Mouse (Mus musculus) cerebellum, adult (tissue): Measurements from ENCODE around the gene Cenpp.

Source experiments
- ATAC-seq: cut with Nextera tagmentation; 2 replicates; pipeline ENCODE4 v1.9.2; 2017; ENCODE audit warnings: mild to moderate bottlenecking, moderate library complexity, mixed read lengths; ENCODE audit not compliant: insufficient number of reproducible peaks, low FRiP score, low TSS enrichment

Cenpp gene

DNA sequence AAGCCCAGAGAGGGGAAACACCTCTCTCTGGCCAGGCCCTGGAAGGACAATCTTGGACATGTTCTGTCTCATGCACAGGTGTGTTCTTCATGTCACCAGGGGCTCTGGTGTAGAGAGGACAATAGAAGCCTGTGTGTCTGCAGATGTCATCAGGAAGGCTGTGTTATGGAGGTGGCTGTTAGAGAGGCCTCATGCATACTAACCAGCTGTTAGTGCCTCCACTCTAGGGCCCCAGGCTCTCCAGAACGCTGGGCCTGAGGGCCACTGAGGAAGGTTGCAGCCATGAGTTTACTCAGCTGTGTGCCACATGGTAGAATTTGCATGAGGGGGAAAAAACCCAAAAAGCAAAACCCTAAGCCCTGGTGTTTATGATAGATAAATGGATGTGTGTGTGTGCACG, 185.0 kb downstream of the Cenpp start:
- ATAC-seq: no peak

DNA sequence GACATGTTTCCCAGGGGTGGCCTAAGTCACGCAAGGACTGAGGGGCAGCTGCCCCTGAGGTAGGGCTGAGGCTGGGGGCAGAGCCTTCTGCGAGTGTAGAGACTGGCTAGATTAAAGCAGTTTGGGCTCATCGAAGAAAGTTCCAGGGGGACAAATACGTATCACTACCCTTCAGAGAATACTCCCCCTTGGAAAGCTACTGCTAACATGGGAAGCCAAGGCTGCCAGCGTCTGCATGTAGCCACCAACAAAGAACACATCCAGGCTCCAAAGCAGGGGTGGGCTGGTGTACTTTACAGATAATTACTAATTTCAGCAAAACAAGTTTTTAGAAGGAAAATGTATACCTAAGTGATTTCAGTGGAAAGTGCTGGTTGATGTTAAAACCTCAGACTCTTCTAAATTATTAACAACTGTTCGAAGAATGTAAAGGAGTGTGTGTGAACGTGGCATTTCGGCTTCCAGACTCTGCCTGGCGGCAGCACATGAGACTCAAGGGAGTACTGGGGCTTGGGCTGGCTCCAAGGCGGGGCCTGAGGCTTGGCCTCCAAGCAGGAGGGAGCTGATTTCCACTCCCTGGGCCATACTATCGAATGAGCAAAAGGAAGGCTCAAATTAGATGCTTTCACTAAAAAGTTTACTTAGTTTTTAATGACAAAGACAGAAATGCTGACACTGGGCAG, 186.1 kb downstream of the Cenpp start:
- ATAC-seq: no peak

DNA sequence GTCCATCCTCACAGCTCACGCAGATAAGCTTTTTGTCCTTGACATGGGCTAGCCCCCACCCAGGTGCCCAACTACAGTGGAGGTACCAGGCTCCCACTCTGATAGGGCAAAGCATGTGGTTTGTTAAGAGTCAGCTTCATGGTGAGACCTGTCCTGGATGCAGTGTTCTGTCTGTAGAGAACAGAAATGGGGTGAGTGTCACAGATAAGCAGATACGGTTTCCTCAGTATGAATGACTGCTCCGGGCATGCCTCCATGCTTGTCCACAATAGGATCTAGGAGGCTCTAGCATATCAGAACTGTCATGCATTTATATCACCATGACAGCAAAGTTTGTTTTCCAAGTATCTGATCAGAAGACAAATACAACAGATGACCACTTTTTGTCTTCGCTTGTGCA, 186.7 kb downstream of the Cenpp start:
- ATAC-seq: no peak

DNA sequence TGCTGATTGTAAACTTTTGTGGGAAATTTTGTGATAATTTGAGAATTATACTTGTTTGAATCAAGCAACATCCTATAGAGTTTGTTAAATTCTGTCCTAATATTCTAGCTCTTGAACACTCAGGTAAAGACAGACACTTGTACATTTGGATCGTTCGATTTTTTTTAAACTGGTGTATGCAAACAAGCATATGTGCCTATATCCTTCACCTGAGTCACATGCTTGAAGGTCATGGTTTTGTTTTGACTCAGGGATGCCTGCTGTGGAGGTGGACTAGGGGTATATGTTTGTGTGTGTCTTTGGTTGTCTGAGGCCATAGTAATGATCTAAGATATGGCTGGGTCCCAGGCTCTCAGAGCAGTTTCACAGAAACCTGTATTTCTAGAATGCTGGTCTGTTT, 189.7 kb downstream of the Cenpp start:
- ATAC-seq: no peak

DNA sequence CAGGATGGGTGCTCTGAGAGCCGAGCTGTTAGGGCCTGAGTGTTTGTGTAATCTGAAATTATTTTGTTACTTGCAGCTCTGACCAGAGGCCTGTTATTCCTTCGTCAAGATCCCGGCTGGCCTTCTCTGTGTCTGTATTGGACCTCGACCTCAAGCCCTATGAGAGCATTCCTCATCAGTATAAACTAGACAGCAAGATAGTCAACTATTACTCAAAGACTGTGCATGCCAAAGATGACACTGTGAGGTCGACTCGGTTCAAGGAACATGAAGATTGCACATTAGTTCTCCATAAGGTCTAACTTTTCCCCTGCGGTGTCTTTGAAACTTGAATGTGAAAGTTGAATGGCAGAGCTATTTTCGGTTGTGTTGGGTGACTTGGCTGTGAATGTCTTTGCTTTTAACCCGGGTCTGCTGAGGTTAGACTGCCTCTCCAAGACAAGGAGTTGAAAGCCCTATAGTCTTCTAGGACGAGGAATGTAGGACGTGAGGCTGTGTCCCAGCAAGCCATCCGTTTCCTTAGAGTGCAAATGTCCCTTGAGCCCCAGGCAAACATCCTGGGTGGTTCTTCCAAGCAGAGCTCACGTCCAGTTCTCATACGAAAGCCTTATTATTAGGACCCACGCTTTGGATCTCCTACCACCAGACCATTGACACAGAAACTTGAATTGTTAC, 191.0 kb downstream of the Cenpp start:
- no peak for ATAC-seq

DNA sequence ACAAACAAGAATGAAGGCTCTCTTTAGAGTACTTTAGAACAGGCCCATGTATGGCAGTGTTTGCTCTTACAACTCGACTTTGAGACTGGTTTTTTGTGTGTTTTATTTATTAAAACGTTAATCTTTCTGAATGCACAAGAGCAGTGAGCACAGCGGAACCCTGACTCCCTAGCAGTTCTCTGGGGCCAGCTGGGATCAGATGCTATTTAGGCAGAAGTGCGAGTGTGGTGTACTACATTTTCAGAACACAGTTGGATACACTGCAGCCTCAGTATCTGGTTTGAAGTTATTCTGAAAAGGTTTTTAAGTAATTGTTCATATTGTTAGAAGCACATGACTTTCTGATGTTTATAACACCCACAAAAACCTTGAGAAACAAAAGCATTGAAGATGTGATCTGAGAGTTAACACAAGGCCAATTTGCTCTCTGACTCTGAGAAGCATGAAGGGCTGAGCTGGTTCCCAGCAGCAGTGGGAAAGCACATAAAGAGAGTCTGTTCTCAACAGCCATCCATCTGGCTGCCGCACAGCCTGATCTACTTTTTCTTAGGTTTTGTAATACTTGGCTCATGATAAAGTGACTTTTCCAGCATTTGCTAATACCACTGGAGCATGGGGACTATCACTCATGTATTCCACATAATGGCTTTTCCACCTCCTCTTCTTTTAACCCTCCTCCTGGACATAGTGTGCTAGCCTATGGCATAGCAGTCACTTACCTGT, 191.7 kb downstream of the Cenpp start:
- ATAC-seq: no peak

DNA sequence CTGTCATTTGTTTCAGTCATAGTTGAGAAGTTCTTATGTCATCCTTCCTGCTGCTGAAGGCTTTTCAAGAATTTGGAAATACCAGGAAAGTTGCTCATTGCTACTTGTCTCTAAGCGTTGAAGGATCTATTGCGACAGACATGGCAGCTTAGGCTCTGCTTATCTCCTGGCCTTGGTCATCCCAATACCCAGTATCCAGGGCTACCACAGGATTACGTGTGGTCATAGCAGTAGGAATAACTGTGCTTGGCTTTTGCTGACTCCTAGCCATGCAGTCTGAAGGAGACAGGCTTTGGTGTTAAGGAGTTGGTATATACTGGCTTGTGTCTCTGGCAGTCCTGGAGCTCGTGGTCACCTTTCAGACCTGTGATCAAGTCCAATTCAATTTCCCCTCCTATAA, 192.3 kb downstream of the Cenpp start:
- ATAC-seq: no peak

DNA sequence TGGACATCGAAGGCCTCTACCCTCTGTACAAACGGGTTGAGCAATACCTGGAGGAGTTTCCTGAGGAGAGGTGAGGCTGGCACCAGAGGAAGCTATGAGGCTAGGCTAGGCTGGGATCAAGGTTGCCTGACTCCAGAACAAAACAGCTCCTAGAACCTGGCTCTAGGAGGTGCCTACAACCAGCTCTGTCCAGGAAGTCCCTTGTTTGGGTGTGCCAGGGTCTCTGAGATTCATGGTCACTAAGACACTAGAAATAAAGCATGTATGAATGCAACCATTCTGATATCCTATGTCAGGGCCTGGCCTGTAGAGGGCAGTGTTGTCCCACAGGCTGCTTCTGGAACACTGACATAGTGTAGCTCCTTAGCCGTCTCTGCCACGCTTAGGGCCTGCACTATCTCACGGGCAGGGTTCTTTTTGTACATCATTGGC, 203.3 kb downstream of the Cenpp start:
- peak; percentile 90 for ATAC-seq

DNA sequence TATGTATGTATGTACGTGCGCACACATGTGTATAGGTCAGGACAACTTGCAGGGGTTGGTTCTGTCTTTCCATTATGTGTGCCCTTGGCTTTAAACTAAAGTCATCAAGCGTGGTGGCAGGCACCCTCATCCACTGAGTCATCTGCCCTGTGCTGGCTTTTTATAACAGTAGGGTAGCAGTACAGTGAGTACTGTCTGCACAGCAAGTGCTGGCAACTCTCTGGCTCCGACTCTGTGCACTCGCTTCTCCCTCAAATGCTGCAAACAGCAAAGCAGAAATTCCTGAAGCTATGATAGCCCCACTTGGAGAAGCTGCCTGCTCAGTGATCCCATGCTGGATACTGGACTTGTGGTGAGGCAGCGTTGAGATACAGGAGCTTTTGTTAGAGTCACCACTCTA, 208.1 kb downstream of the Cenpp start:
- ATAC-seq: no peak

DNA sequence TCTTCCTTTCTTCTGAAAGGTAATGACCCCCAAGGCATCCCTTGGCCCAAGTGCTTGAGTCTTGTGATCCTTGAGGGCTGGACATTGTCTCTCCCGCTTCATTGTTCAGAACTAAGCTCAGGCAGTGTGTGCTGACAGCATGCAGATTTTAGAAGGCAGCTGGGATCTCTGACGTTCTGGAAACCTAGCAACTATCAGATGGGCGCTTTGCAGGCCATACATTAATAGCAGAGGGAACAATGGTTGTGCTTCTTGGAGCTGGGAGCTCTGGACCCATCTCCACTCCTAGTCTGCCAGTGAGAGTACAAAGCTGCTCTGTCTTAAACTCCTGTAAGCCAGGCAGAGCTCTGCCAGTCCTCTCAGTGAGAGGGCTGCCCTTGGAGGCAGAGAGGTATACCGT, 216.4 kb downstream of the Cenpp start:
- no peak for ATAC-seq

DNA sequence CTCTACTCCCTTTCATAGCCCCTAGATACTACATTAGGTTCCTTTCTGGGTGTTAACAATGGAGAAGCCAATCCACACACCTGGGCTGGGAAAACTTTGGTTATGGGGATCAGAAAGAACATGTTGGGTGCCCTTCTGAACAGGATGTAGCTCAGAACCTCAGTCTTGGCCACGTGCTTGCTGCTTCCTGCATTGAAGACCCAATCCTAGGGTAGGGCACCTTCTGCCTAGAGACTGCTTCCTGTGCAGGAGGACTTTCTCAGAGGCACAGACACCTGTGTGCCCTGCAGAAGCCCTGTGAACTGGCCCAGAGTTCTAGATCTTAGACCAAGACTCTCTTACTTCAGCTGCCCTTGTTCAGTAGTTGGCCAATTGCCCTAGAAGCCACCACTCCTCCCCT, 216.8 kb downstream of the Cenpp start:
- ATAC-seq: no peak

DNA sequence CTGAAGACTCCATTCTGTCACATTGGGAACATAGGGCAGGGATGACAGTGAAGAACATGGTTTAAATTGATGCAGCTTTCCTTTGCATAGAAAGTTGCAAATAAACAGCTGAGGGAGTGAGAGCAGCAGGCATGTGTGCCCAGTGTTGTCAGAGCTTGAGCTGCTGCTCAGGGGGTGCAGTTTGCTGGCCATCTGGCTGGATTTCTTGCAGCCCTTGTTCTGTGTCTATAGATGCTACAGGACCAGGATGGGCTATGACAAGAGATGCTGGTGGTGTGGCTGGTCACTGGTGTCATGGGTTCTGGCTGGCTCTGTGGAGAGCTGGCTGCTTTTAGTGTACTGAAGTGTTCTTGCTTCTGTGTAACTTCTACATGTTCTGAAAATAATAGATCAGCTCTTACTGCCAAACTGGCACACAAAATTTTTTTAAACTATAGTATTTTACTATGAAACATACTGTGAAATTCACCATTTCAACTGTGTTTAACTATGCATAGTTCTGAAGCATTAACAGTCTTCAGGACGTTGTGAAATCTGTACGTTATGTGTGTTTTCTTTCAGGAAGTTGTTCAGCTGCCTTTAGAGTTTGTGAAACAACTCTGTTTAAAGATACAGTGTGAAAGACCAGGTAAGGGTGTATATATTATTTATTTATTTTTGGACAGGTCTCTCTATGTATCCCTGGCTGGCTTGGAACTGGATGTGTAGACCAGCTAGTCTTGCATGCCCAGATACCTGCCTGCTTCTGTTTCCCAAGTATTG, 219.1 kb downstream of the Cenpp start:
- ATAC-seq: no peak

DNA sequence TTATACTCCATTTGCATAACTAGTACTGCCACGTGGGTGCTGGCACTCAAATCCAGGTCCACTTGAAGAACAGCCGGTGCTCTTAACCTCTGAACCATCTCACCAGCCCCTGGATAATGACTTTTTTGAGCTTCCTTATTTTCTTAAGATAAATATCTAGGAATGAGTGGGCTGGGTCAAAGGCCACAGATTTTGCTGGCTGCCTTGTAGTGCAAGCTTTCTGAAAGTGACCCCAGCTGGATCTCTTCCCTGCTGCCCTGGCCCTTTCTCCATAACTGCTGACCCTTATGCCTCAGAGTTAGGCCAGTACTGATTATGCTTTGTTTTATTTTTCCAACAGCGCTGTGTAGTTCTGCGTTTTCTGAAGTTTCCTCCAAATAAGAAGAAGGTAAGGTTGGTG, 222.1 kb downstream of the Cenpp start:
- no peak for ATAC-seq

DNA sequence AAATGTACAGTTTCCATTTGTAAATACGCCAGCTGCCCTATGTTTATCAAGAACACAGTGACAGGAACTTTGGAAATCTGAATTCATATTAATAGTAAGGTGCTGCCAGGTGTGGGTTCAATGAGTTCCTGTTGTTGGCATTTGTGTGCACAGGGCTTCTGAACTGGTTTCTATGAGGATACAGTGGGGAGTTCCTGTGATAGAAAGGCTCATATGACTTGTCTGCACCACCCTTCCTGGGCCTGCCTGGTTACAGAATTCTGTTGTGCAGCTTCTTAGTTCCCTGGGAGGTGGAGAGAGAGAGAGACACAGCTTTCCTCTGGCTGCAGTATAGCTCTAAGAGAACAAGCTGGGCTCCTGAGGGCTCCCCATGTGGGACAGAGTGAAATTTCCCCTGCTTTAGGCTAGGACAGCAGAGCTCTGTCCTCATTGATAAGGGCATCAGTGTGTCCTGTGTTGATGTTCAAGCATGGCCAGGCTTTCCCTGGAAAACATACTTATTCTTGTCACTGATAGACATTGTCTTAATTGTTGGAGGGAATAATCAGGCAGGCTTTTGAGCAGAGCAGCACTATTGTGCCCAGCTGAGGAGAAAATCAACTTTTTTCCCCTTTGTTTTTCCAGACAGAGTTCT, 224.4 kb downstream of the Cenpp start:
- ATAC-seq: no peak

DNA sequence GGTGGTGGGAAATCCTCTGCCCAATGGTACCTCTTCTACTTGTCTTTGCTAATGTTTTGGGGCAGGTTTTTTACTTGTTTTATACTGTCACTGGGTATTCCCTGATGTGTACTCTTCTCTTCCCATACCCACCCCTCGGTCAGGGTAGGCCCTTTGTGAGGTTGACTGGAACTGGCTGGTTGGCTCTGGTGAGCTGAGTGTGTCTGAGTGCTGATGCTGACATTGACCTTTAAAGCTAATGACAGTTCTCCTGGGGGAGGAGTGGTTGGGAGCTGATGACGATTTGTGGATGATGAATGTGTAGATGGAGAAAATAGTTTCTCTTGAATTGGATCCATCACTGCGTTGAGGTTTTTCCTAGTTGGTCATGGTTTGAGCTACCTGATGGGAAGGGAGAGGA, 225.8 kb downstream of the Cenpp start:
- no peak for ATAC-seq

DNA sequence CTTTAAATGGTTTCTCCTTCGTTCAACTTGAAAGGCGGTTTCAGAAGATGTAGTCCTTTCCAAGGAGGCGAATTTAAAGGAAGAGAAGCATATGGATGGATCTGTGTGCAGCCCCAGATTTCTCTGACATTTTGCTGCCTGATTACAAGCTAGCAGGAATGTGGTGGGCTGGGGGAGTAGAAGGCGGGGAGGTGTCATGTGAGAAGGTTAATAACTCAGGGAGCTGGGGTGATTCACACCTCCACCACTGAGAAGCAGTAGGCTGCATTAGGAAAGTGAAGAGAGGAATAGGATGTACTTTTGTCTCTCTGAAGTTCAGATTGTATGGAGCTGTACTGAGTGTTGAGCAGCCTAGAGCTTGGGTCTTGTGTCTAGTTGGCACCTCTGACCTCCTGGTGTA, 230.6 kb downstream of the Cenpp start:
- no peak for ATAC-seq

DNA sequence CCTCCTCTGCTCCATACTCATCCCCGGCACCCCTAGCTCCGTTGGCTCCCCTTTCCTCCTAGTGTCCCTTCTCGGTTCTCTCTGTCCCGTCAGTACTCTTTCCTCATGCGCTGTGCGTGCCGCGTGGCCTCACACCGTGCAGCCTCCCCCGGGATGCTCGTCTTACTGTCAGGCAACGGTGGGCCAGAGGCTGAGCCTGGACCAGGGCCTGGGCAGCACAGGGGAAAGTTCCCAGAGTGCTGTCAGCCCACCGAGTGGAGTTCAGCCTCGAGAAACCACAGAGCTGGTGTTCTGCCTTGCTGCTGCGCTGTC, 231.0 kb downstream of the Cenpp start:
- peak; percentile 3; the same call in 1 of the 2 replicates for ATAC-seq

DNA sequence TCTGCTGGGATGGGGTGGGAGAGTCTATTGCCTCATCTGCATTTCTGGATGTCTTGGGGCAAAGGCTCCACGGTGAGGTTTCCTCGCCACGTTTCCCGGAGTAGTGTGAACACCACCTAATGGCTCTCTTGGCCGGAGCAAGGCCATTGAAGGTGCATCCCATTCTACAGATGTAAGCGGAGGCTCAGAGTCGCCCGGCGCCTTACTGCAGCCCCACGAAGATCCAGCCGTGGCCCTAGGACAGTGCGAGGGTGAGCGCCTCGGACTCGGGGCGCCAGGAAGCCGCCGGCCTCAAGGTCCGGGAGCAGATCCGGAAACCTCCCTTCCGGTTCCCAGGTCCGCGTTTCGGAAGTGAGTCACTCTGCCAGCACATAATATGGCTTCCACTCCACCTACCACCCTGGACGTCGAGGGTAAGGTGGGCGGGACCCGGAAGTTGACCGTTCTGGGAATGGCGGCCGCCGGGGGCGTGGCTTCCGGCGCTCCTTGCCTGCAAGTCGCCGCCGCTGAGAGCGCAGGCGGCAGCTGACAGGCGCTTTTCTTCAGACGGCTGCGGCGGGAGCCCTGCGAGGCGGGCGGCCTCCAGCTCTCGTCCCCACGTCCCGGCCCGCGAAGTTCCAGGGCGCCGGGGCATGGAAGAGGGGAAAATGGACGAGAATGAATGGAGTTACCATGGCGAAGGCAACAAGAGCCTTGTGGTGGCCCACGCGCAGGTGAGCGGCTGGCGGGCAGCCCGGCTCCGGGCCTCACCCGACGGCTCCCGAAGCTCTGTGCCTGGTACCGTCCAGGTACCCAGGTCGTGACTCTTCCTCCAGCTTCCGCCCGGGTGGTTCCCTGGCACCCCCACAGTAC, 231.6 kb downstream of the Cenpp start, which contains the start of gene Ippk:
Gene Ippk (plus strand): TSS at position 496 of the 852 bp plus-strand sequence.
- peak; percentile 99 for ATAC-seq
